Mouse (Mus musculus): ENCODE measurements around the gene Peg10. TPM values are rescaled to one million over a fixed set of nuclear protein-coding genes. Genes with fewer than 3 reads are reported as not detected.
A peak's percentile ranks its signal among the peaks of the same experiment; 100 is the strongest.

Gene Peg10
- total RNA-seq (2022), result 10 to 100 TPM in 3 of 4 experiments, 1 to 10 TPM in 1; 9.6 to 12.3 (median 10.8) TPM

GRCm38 (mm10) chr6:4746696-4747439 lies at the start of gene Peg10, which contains the start of gene Sgce:
Gene Peg10, plus strand, starts transcription at chr6:4747306.
Gene Sgce, minus strand, starts transcription at chr6:4747207.
- DNase-seq (ENCODE audit: low spot score in 2 of 2), result peak; percentile 45 to 50

GRCm38 (mm10) chr6:4701641-4702040 lies 45.5 kb upstream of the Peg10 start:
- no peak for DNase-seq (ENCODE audit: low spot score in 2 of 2)

- no peak for DNase-seq (ENCODE audit: low spot score in 2 of 2)
These were observed 43.2 kb upstream of the Peg10 start for GRCm38 (mm10) chr6:4703908-4704307.

GRCm38 (mm10) chr6:4706415-4706814 lies 40.7 kb upstream of the Peg10 start:
- DNase-seq (ENCODE audit: low spot score in 2 of 2), result no peak

- DNase-seq (ENCODE audit: low spot score in 2 of 2), result no peak
These were observed 38.1 kb upstream of the Peg10 start for GRCm38 (mm10) chr6:4708971-4709370.

GRCm38 (mm10) chr6:4716171-4716570 lies 30.9 kb upstream of the Peg10 start:
- DNase-seq (ENCODE audit: low spot score in 2 of 2), result no peak

GRCm38 (mm10) chr6:4717344-4717743 lies 29.8 kb upstream of the Peg10 start:
- DNase-seq (ENCODE audit: low spot score in 2 of 2), result no peak

- DNase-seq (ENCODE audit: low spot score in 2 of 2), result no peak
These were observed 25.0 kb upstream of the Peg10 start for GRCm38 (mm10) chr6:4722142-4722541.

- no peak for DNase-seq (ENCODE audit: low spot score in 2 of 2)
These were observed 24.4 kb upstream of the Peg10 start for GRCm38 (mm10) chr6:4722739-4723138.

GRCm38 (mm10) chr6:4723998-4724757 lies 22.9 kb upstream of the Peg10 start:
- no peak for DNase-seq (ENCODE audit: low spot score in 2 of 2)

GRCm38 (mm10) chr6:4728305-4728704 lies 18.8 kb upstream of the Peg10 start:
- no peak for DNase-seq (ENCODE audit: low spot score in 2 of 2)

- DNase-seq (ENCODE audit: low spot score in 2 of 2), result no peak
These were observed 15.4 kb upstream of the Peg10 start for GRCm38 (mm10) chr6:4731675-4732074.

GRCm38 (mm10) chr6:4733208-4733607 lies 13.9 kb upstream of the Peg10 start:
- DNase-seq (ENCODE audit: low spot score in 2 of 2), result no peak

- no peak for DNase-seq (ENCODE audit: low spot score in 2 of 2)
These were observed 10.7 kb upstream of the Peg10 start for GRCm38 (mm10) chr6:4736372-4736771.

- DNase-seq (ENCODE audit: low spot score in 2 of 2), result no peak
These were observed 9.0 kb upstream of the Peg10 start for GRCm38 (mm10) chr6:4738034-4738629.

- DNase-seq (ENCODE audit: low spot score in 2 of 2), result no peak
These were observed 8.4 kb upstream of the Peg10 start for GRCm38 (mm10) chr6:4738717-4739116.

- DNase-seq (ENCODE audit: low spot score in 2 of 2), result no peak
These were observed 7.4 kb upstream of the Peg10 start for GRCm38 (mm10) chr6:4739522-4740355.

GRCm38 (mm10) chr6:4740511-4740910 lies 6.6 kb upstream of the Peg10 start:
- peak in 1 of 2 experiments; percentile 38 for DNase-seq (ENCODE audit: low spot score in 2 of 2)

- DNase-seq (ENCODE audit: low spot score in 2 of 2), result no peak
These were observed 940 bp upstream of the Peg10 start for GRCm38 (mm10) chr6:4746036-4746695.

- DNase-seq (ENCODE audit: low spot score in 2 of 2), result peak; percentile 54 to 63
These were observed 785 bp downstream of the Peg10 start for GRCm38 (mm10) chr6:4747677-4748505.

Measured in layer of hippocampus, adult 8-10 months (tissue).